Mouse (Mus musculus) kidney, postnatal 10 days (tissue): Measurements from ENCODE around the gene Upp1.
A peak's percentile ranks its signal among the peaks of the same experiment; 100 is the strongest.
"Not testable (repeated sequence)": the region's sequence is repeated elsewhere in the genome, so short reads cannot be mapped to it uniquely, and the experiment has no call there.

Experiments
- DNase-seq: peaks from one replicate; pipeline ENCODE4 v3.0.0; 2021; ENCODE audit warnings: mixed read lengths

Gene Upp1

DNA sequence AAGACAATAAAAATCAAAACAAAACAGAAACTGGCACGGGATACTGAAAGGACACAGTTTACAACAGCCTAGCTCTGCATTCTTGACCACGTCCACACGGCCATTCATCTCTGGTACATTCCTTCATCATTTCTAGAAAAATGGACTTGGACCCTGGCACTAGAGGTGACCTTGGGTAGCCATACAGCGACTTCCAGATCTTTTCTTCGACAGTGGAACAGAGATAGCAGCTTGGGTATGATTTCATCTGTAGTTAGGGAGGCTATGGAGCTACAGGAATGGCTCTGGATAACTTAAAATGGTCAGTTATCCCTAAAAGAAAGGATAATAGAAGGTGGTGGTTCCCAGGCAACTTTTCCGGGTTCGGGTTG, at the start of gene Upp1:
Gene Upp1 (plus strand): TSS at position 54 of the 371 bp plus-strand sequence.
- DNase-seq: no peak

DNA sequence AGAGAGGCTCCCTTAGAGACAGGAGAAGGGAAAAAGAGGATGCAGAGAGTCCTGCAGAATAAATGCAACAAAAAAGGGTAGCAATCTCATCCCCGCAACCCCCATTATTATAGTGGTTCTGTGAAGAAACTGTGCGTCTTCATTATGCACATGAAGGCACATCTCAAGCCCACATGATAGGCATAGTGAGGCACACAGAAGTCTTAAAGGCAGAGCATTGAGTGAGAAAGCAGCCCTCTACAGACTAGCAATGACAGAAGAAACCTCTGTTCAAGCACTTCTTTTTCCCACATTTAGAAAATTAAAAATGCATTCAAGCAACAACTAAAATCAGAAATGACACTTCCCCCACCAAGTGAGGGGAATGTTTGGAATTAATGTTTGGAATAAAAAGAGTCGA, 41.5 kb upstream of the Upp1 start:
- no peak for DNase-seq

DNA sequence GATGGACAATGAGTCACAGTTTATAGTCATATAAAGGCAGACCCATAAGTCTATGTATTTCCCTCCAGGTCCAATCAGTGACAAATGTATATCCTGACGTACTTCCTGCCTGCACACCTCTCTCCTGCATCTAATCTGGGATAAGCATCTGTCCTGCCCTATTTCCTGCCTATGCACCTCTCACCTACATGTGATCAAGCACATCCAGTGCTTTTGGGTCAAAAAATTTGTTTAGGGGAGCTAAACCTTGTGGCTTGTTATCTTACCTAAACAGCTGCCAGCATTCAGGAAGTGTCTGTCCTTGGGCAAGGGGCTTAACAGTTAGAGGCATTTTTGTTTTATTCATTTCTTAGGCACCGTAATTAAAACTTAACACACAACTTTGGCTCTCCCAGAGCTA, 4.7 kb upstream of the Upp1 start:
- no peak for DNase-seq

DNA sequence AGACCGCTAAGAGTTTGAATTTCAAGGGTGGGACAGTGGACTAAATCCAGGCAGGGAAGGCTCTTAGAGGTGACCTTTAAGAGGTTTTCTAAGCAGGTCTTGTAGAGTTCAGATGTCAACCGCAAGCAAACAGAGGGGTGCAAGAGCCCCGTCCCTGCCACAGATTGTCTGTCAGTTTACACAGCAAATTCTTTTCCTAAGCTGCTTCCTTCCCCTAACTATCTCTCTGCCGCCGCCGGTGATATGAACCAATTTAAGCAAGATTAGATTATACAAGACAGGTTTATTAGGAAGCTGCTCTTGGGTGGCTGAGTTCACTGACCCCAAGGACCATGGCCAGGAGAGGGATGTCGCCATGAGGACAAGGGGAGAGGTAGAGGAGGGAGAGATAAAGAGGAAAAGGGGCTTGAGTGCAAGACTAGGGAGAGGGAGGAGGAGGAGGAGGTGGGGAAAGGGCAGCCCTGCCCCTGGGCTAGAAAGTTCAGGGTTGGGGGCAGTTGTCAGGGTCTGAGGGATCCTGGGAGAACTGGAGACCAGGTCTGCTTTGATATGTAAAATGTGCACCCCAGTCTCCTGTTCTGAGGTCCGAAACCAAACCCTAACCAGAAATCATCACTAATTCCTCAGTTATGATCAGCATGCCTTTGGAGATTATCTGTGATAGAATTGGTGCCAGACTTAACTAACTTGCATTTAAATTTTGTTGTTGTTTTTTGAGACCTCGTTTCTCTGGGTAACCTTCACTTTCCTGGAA, 2.4 kb upstream of the Upp1 start:
- no peak for DNase-seq

DNA sequence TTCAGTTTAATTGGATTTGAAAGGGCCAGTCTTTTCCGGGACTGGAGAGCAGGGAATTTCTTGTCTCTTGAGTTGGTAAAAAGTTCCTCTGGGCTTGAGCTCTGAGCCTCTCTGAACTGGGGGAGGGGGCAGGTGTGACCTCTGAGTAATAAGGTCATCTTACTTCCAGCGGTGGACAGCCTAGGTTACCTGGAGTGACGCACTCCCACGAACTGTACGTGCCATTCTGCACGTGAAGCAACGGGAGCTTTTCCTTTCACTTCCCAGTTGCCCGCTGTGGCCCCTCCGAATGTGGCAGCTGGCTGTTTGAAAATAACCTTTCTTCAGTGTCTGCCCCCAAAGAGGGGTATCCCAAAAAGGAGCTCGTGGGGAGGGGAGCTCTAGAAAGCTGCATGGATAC, 1.8 kb upstream of the Upp1 start:
- peak; percentile 18 for DNase-seq

DNA sequence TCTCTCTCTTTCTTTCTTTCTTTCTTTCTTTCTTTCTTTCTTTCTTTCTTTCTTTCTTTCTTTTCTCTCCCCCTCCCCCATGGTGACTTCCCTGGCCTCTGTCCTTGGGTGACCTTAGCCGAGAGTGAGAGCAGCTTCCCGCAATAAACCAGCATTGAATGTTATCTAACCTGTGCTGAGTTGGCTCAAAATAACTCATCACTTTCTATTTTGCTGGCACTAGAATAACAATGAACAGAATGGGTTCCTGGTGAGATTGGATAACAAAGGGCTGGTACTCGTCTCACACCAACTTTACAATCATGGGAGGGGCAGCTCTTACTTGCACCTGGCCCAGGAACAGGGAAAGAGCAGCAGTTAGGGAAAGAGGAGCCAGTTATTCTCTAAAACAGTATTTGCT, 987 bp upstream of the Upp1 start:
- DNase-seq: no peak

DNA sequence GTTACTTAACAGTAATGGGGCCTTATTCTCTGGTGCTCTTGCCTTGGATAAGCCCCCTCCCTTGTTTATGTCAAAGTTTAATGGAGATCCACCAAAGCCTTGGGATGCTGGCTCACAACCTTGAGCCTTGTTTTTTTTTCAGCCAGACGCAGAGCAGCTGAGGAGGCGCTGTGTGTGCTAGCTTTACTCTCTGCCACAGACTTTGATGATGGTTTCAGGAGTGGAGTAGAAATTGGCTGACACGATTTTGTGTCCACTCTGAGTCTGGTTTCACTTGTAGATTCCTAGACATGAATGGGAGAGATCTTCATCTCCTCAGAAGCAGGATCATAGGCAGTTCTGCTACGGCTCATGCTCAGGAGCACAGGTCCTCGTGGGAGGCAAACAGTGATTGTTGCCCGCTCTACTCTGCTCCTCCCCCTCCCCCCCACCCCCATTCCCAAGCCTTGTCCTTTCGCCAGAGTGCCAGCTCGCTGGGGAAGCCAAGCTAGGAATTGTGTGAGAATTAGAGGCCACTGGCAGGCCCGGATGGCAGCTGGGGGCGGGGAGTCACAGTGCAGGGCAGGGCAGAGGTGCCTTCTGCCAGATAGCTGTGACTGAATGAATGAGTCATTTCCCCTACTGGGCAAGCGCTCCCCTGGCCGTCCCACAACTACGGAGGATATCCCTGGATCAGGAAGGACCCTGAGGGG, 399 bp upstream of the Upp1 start:
- DNase-seq: peak; percentile 77

DNA sequence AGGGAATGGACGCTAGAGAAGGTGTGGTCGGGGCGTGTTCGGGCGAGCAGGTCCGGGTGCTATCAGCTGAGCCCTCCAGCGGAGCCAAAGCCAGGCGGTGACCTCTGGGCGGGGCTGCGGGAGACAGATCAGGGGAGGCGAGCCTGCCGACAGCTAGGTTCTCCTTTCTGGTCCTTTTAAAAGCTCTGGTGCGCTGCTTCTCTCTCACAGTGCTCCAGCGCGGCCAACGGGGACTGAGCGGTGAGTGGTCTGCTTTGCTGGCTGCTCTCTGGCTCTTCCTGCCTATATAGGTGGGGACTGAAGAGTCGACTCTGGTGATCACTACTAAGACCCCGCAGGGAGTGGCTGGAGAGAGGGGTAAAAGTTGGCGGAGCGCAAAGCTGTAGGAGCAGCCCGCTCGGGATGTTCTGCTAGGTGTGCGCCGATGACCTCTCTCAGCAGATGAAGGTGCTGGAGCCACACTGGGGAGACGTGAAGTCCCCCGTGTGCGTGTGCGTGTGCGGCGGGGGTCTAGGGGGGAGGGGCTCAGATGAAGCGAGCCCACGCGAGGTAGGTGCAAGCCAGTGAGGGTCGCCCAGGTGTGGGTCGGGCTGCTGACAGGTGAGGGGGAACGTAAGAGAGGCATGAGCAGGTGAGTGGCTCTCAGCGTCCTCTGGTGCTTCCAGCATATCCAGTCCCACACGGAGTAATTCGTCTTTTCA, 668 bp downstream of the Upp1 start:
- DNase-seq: peak; percentile 68

DNA sequence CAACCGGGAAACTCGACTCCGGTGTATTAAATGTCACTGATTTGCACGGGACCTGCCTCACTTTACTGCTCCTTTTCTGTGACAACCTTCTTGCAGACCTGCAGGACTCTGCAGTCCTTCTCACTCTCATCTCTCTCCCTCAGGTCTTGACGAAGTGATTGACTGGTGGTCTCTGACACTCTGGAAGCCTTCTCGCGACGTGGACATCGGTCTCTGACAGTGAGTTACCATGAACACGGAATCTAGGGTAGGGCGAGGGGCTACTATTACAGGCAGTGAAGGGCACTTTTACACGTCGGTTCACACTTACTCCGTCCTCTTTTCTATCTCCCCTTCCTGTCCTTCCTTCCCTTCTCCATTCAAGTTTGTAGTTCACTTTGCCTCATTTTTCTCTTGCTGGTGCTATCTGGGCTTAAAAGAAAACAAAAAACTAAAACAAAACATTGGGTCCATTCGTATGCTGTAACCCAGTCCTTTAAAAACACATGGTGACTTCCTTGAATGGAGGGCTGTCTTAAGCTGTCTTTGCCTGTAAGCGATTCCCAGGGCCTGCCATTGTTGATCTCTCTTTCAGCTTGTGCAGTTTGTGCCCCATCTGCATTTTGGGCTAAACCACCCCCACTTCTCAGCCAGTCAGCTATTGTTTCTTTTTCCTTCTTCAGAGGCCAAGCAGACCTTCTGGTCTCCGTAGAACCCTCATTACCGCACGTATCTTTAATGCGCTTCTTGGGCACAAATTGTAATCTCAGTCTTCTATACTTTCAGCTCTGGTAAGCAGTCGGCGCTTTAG, 1.5 kb downstream of the Upp1 start:
- no peak for DNase-seq

DNA sequence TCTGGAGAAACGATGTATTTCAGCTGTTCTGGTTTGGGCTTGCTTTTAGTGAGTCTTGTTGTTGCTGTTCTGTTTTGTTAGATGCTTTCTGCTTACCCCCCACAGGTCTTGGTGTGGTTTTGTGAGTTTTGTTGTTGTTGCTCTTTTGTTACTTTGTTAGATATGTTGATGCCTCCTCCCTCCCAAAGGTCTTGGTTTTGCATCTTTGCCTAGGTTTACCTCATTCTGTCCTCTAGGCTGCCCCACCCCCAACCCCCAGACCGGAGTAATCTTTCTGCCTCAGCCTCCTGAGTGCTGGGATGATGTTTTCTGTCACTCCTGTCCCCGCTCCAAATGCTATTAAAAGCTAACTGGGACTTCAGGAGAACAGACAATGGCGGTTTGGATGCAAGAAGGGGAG, 4.4 kb downstream of the Upp1 start:
- DNase-seq: no peak

DNA sequence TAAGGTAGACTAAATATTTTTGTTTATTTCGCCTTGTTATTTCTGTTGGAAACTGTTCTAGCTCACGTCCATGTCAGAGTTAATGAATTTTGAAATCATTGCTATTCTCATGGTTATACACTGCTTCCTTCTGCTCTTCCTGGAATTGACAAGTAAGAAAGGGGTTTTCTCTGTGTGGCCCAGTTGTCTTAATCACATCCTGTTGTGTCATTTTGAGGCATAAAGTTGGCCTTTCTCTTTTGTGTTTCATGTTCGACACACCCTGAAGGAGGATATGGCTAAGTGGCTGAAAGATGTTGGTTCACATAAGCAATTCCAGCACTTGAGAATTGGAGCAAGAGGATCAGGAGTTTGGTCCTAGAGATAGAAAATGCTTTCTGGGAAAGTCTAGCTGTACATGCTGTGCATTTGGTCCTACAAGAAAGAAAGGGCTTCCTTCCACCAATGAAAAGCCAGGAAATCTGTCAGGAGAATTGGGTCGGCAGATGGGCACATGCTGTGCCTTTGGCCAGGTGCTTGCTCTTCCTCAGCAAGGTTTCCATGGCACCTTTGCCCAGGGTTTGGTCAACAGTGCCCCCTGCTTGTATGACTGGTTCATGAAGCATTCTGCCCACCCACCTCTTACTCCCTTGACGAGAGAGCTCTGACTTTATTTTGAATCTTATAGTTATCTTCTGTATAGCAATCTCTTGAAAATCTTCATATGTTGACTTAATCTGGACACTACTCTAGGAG, 8.6 kb downstream of the Upp1 start:
- peak; percentile 52 for DNase-seq

DNA sequence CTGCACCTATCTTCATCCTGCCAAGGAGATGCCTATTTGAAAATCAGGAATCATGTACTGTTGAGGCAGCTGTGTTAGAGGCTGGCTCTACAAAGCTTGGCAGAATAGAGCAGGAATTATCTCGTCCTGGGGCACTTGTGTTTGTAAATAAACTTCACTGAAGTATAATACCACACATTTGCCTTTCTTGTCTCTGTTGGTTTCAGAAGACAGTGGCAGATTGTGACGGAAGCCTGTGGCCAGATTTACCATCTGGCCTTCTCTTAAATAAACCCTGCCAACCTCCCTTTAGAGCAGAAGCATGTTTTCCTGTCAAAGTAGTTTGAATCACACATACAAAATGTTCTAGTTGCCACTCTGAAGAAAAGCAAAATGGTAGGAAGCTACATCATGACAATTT, 10.2 kb downstream of the Upp1 start:
- DNase-seq: no peak

DNA sequence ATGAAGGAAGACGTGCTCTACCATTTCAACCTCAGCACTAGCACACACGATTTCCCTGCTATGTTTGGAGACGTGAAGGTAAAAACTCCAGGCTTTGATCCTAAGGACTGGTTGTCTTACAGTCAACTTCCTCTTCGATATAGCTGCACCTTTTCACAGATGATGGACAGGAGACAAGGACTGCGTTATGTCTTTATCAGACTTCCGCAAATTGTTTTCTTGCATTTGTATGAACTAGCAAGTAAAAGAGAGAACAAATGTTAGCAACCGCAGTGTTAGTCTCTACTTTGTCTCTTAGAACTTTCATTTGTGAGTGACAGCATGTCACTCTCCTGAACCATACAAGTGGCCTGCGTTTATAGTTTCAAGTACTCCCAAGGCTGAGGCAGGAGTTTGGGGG, 11.6 kb downstream of the Upp1 start:
- no peak for DNase-seq

DNA sequence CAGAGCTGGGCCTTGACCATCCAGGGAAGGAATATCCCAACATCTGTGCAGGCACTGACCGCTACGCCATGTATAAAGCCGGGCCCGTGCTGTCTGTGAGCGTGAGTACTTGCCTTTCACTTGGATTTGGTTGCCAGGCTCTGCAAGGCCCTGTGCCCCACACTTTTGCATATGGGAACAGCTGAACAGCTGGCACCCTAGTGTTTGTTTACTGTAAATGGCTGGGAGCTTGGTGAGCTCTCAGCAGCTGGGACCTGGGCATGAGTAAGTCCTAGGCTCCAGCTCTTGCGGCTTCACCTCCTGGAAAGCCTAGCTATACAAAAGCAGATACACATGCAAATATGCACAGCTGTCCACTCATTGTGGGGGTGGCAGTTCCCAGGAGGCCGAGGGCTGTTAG, 13.8 kb downstream of the Upp1 start:
- no peak for DNase-seq

DNA sequence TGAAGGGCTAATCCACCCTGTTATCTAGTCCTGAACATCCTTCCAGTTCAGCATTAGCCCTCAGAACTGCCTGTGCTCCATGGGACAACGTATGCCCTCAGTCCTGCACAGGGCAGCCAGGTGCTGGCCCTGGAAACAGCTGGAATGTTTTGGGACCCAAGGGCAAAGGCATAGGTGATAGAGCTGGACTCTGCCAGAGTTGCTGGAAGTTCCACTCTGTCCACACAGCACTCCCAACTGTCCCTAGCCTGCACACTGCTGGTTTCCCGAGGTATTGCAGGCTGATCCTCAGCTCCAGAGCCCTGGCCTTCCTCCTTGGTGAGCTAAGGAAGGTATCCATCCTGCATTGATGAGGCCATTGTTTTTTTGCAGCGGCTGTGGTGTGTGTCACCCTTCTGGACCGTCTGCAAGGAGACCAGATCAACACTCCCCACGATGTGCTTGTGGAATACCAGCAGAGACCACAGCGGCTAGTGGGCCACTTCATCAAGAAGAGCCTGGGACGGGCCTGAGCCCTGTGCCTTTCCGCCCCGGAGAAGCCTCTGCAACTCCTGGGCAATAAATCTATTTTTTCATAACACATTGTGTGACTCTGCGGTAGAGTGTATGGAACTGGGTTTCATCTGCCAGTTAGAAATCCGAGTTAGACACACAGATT, 17.8 kb downstream of the Upp1 start:
- DNase-seq: peak; percentile 41

DNA sequence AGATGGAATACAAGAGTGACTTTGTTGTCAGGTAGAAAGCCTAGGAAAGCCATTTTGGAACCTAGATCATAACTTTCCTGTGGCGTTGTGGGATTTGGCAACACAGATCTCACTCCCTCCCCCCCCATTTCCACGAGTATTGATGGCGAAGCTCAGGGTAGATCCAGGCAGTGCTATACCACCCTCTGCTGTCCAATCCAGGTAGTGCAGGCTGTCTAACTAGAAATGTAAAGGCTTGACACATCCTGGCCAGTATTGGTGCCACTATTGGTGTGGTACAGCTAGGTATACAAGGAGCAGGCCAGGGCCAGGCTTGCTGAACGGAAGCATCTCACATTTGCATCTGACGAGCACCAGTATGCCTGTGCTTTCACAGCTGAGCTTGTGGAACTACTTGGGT, 18.6 kb downstream of the Upp1 start:
- DNase-seq: peak; percentile 89

DNA sequence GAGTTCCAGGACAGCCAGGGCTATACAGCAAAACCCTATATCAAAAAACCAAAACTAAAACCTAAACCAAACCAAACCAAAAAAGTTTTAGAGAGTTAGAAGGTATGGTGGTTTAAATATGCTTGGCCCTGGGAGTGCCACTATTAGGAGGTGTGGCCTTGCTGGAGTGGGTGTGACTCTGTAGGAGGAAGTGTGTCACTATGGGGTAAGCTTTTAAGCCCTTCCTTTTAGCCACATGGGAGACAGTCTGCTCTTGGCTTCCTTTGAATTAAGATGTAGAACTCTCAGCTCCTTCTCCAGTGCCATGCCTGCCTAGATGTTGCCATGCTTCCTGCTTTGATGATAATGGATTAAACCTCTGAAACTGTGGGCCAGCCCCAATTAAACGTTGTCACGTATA, 27.2 kb downstream of the Upp1 start:
- no peak for DNase-seq

DNA sequence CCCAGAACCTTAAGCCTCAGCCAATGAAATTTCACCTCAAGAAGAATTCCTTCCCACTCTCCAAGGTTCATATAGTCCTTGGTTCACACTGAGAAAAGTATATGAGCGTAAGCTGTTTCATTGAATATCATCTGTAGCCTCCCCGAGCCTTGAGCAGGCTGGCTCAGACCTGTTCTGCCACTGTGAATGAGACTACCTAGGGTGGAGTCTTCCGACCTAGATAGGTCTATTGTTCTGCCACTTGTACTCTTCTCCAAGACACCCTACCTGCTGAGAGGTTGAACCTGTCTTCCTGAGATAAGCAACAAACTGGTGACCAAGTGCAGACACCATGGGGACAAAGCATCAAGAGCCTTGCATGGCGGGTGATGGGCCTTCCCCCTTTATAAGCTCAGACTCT, 28.2 kb downstream of the Upp1 start:
- DNase-seq: no peak

DNA sequence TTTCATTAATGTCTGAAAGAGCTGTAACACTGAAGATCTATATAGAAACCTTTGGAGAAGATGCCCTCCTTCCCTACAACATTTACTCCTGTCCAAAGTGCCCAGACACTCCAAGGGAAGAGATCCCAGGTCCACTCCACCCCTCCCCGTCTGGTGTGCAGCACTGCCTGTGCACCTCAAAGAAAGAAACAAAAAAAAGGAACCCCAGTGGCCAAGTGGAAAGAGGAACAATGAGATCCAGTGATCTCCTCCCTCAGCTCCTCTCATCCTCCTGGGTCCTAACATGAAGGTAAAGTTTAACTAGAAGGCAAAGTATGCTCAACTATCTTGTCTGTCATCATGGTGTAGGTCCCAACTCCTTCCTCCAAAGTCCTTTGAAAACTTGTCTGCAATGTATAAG, 28.8 kb downstream of the Upp1 start:
- no peak for DNase-seq

DNA sequence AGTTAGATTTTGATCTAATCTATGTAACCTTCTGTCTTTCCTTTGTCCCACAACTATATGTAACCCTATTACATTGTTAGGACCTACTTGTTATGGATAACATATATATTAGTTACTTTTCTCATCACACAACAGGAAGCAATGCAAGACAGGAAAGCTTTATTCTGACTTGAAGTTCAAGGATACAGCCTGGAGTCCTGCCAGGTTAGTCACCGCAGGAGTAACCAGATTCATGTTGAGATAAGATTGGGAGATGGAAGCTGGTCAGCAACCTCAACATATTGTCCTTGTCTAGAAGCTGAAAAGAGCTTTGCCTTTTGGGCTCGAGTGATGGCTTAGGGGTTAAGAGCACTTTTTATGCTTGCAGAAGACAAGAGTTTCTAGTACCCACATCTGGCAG, 30.3 kb downstream of the Upp1 start:
- DNase-seq: no peak

DNA sequence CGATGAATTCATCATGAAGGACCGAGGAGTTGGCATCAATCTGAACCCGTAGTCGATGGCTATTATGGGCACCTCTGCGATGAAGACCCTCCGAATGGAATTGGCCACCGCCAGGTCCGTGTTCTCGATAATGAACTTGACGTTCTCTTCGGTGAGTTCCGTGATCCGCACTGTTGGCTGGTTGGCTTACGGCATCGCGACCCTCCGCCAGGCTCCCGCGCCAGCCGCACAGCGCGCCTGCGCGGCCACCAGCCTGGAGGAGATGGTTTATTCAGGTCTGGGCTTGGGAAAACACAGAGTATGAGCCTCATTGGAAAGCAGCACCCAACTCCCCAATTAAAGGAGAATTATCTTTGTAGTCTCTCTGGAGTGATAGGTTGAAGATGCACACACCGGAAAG, 32.5 kb downstream of the Upp1 start:
- not testable (repeated sequence) for DNase-seq

DNA sequence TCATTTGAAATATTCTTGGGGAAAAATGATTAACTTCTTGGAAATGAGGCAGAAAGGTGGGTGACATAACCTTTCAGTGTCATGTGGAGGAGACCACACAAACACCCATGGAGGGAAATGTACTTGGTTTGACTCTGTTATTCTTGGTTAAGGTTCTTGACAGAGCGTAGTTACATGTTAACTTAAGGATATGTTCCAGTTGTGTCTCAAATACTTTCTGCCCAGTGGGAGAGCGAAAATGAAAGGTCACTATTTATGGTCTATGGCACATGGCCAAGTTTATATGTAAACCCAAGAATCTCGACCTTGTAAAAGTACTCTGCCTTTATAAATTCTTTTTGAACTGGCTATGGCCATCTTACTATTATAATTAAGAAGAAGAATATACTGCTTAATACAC, 42.0 kb downstream of the Upp1 start:
- peak; percentile 21 for DNase-seq
